Mouse (Mus musculus) heart, adult 11 months (tissue): ENCODE data around the gene Efcab5.
A peak's percentile ranks its signal among the peaks of the same experiment; 100 is the strongest.

Experiments used
- DNase-seq: peaks from one replicate; pipeline ENCODE4 v3.0.0; 2022

Gene Efcab5

DNA sequence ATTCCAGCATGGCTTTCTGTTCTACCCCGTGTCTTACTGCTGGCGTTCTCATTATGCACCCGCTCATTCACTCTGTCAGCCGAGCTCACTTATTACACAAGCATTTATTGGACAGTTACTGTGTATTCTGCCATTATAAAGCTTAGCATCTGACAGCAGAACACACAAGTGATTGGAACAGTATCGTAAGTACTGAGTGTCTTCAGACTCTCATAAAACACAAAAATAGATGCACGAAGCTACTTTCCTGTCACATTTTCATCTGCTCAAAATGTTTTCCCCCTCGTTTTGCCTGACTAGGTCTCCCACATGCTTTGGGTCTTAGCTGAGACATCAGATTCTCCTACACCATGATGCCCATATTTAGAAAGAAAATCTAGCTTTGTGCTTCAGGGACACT is 14.2 kb downstream of the Efcab5 start:
- DNase-seq: no peak

DNA sequence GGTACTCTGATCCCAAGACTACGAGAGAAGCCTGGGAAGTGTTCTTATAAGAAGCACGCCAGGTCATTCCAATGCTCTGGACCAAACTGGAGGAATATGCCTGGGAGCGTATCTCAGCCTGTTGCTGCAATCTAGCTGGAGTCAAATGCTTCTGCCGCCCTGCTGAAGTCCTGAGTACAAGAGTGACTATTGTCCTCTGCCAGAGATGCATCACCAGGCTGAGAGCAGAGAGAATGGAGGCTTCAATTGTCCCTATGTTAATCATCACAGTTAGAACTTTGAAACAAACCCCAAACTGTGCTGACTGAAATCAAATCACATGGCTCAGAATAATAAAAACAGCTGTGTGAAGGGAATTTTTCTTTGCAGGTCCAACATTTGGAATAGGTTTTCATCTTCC is 15.0 kb downstream of the Efcab5 start:
- no peak for DNase-seq

DNA sequence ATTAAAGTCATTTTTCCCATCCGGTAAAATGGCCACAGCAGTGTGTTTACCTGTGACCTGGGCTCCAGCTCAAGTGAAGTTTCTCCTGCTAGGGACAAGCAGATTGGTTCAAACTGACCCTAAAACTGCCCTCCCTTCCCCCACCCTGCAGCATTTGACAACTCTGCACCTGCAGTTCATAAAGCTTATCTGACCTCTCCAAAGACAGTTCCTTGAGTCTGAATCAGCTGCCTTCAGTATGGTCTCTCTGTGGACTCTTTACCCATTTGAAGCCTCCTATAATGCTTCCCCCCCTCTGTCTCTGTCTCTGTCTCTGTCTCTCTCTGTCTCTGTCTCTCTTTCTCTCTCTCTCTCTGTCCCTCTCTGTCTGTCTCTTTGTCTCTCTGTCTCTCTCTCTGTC is 28.0 kb downstream of the Efcab5 start:
- no peak for DNase-seq

DNA sequence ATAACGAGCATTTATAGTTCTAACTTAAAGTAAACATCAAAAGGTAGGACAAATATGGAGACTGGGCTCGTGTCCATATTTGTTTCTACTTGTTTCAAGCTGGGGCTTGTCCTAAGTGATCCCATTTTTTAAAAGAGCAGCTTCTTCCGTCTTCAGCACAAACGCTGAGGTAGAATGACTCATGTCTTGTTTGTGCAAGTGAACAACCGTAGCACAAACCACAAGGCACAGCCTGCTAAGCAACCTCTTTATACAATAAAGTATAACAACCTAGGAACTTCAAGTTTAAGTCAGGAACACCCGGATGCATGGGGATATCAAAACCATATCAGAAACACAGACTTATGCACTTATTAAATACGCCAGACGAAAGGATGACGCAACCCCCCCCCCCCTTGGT is 28.4 kb downstream of the Efcab5 start:
- DNase-seq: no peak

DNA sequence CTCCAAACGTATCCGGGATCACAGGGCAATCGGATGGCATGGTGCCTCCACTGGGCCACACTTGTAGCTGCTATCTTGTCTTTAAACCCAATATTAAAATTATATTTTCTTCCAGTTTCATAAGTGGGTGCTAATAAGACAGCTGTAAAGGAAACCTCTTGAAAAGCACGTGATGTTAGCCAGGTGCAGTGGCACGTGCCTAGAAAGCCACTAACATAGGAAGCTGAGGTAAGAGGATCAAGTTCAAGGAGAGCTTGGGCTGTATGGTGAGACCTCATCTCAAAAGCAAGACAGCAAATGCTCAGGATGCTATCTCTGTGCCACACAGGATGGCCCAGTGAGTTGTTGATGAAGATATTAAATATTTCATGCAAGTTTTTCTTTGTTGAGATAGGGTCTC is 34.6 kb downstream of the Efcab5 start:
- DNase-seq: peak; percentile 33

DNA sequence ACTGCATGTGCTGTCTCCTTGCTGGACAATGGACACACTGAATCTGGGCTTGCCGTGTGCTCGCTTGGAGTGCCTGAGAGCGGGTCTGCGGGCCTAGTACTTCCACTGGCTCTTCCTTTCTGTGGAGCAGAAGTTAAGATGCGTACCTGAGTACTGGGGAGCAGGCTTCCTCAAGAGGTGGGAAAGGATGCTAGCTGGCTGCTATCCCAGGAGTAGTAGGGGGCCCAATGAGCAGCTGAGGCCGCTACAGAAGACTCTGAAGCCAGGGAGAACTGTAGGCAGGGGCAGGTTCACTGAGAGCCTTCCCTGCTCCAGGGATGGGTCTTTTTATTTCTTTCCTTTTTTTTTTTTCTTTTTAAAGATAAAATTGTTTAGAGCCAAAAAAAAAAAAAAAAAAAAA is 38.0 kb downstream of the Efcab5 start:
- peak; percentile 89 for DNase-seq

DNA sequence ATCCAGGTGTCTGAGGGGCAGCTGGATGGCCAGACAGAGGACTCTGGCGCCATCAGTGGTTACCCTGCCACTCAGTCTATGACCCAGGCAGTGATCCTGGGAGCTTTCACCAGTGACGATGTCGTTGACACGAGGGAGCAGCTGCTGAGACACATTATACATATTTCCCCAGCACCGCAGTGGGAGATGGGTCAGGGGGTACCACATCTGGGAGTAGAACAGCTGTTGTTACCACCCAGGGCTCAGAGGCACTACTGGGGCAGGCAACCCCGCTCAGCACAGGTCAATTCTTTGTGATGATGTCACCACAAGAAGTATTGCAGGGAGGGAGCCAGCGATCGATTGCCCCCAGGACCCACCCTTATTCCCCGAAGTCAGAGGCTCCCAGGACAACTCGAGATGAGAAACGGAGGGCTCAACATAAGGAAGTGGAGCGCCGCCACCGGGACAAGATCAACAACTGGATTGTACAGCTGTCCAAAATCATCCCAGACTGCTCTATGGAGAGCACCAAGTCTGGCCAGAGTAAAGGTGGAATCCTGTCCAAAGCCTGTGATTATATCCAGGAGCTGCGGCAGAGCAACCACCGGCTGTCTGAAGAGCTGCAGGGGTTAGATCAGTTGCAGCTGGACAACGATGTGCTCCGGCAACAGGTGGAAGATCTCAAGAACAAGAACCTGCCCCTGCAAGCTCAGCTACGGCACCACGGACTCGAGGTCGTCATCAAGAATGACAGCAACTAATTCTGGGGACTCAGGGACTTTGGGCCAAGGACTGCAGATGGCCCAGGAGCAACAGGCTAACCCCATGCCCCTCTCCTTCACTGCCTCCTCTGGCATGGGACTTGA is 38.8 kb downstream of the Efcab5 start:
- peak; percentile 91 for DNase-seq

DNA sequence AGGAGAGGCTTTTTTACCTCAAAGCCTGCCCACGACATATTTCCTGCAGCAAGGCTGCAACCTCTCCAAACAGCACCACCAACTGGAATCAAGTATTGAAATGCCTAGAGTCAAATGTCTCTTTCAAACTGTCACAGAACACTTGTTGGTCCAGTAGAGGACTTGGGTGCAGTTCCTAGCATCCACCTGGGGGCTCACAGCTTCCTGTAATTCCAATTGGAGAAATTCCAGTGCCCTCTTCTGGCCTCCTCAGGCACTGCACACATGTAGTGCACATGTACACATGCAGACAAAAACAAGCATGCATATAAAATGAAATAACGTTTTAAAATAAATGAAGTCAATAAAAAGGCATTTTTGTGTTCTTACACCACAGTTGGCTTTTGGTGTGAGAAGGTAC is 40.0 kb downstream of the Efcab5 start:
- peak; percentile 59 for DNase-seq

DNA sequence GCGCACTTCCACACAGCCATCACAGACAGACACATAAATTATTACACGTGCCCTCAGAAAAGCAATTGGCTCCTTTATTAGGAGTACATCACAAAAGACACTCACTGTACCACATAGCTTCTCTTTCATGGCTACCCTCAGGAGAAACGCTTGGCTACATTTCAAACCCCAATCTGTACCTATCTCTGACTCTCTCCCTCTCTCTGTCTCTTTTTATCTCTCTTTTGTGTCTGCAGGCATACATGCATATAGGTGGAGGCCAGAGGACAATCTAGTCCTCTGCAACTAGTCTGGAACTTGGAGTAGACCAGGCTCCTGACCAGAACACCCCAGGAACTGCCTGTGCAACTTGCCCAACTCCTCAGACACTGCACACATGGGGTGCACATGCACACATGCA is 41.0 kb downstream of the Efcab5 start:
- no peak for DNase-seq

DNA sequence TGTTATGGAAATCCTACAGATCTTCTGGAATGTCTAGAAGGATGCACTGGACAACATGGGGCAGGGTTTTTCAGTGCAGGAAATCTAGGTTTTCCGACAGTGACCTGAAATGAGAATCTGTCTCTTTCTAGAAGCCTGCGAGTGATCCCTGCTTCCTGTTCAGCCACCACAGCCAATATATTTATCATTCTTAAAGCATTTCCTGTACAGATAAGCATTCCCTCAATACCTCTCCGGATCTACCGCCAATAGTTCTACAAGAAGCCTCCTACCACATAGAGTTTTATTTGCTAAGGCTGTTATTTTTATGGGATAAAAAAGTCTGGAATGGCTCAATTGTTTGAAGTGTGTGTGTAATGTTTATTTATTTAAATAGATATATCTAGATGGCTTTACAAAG is 43.3 kb downstream of the Efcab5 start:
- no peak for DNase-seq

DNA sequence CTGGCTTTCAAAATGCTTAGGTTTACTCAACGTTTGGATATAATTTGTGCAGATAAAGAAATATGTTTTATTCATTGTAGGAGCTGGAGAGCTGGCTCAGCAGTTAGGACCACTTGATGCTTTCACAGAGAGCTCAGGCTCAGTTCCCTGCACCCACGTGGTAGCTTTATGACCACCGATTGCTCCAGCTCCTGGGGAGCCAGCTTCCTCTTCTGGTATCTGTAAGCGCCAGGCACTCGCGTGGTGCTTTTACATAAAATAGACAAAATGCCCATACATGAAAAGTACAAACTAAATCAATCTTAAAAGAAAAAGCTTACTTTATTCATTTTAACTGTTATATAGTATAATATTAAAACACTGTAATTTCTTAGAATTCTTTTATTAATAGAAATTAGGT is 46.8 kb downstream of the Efcab5 start:
- DNase-seq: peak; percentile 27

DNA sequence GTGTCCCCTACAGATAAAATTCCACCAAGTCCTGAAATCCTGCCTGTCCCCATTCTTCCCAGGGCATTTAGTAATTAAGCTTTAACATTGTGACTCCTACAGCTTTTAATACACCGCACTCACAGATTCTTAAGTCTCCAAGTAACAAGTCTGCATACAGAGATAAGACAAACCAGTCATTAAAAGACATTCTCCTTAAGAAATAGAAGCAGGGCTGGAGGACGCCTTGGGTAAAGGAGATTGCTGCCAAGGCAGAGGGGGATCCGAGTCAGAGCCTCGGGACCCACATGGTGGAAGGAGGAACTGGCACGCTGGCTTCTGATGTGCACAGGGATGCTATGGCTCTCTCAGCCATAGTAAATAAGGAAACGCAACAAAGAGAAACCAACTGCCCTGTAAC is 48.8 kb downstream of the Efcab5 start:
- DNase-seq: peak; percentile 34

DNA sequence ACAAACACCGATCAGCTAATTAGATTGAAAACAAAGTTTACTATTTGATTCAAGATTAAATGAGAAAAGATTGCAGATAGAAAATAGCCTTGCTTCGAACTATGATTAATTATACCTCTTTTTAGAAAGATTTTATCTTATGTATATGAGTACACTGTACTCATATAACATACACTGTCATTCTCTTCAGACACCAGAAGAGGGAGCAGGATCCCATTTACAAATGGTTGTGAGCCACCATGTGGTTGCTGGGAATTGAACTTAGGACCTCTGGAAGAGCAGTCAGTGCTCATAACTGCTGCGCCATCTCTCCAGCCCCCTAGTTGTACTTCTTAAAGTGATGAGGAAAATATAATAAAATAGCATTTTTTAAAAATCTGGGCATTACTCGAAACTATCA is 55.3 kb downstream of the Efcab5 start:
- no peak for DNase-seq

DNA sequence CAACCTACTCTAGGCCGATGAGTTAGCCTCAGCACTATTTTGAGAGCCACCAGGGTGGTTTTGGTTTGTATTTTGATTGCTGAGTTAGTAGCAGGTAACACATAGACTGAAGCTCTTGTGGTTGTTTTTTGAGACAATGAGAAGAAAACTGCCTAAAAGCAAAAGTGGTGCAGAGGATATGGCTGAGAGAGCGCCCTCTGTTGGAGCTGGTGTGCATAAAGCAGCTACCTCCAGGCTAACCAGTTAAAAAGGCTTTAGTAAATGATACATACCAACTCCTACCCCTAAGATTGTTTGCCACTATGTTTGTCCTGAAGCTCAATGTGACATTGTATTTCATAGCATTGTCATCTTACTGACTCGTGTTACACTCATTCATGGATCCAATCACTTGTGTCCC is 56.2 kb downstream of the Efcab5 start:
- DNase-seq: peak; percentile 42

DNA sequence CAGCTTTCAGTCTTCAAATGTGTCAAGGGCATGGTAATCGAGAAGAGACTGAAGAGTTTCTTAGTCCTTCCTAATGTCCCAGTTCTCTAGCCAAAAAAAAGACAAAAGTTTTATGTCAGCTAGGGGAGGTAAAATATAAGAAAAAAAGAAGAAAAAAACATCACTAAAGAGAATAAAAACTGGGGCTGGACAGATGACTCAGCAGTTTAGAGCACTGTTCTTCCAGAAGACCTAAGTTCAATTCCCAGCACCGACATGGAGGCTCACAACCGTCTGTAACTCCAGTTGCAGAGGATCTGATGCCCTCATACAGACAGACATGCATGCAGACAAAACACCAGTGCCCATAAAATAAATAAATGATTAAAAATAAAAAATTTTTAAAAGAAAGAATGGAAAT is 60.2 kb downstream of the Efcab5 start:
- peak; percentile 28 for DNase-seq

DNA sequence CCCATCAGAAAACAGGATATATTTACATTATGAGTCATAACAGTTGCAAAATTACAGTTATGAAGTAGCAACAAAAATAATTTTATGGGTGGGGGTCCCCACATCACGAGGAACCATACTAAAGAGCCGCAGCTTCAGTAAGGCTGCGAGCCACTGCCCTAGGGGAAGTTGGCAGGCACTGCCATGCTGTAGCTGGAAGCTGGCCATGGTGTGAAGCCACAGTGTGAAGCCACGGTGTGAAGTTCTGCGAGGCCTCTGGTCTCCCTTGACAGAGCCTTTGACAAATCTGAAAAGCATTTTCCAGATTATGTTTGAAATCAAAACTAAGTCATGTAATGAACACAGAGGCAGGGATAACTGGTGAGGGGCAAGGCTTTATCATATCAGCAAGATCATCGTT is 77.6 kb downstream of the Efcab5 start:
- DNase-seq: peak; percentile 56

DNA sequence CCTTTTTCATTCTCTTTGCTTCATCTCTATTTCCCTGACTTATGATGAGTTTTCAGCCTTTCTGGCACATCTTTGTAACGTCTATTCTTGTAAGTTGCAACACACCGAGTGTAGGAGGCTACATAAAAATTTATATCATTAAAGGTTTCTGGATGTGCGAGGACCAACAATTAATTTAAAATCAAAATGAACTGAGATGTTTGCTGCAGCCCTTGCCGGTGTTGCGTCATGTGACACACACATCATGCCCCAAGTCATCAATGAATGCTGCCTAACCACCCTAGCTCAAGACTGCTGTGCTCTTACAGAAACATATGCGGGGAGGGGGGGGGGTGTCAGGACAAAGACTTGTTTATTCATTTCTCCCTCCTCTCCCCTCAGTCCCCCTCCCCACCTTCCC is 80.3 kb downstream of the Efcab5 start:
- peak; percentile 52 for DNase-seq

DNA sequence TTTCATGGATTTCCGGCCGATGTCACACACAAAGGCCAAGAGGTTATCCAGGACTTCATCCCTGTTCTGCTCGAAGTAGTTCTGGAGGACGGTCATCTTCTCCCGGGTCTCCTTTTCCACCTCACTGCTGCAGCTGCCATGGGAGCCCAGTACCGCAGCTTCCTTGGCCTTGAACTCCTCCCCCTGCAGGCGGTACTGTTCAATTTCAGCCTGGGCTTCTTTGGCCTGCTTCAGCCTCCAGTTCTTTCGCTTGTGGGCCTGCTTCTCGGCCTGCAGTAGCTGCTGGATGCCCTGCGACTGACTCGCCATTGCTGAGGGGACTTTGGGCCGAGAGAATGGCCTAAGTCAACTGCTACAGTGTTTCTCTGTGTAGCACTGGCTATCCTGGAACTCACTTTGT is 80.9 kb downstream of the Efcab5 start:
- DNase-seq: peak; percentile 69

DNA sequence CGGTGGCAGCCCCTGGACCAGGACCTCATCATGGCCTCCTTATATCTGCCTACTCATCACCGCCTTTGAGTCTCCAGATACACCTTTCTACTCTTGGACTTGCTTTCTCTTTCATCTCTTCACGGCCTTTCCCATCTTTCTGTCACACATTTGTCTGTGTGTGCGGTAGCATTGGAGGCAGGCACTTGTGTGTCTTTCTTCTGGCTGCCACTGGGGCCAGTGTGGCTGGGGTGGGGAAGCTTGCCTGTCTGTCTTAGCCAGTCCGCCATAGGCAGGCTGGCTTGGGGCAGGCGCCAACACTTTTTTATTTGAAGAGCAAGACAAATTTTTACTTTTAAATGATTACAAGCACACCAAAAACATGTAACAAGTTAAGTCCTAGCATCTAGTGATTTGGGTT is 81.8 kb downstream of the Efcab5 start:
- DNase-seq: no peak

DNA sequence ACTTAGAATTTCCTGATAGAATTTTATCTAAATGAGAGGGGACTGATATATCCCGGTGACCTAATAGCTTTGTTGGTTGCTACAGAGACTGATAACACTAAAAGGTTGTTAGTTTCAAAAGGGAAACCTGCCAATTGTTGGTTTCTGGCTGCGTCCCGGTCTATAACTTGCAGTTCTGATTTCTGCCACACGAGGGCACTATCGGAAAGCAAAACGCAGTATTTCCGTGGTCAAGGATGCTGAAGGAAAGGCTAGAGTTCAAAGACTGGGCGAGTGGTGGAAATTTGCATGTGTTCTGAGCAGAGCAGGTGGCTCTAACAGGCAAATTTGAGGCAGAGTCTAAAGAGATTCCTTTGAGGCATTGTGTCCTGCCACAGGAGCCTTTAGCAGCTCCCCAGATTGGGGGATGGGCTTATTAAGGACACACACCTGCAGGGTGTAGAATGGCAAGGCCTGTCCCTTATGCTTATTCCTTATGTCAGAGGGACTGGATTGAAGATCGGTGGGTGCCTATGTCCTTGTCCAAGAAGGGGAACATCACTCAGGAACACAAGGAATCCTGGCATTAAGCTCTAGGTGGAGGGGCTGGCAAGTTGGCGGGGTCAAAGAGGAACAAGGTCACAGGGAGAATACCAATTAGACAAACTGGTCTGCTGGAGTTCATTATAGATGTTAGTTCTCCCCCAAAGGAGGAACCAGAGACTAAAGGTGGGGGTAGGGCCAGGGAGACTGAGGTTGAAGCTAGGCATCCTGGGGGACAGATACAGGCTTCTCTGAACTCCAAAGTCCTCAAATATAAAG is 88.4 kb downstream of the Efcab5 start:
- peak; percentile 96 for DNase-seq

DNA sequence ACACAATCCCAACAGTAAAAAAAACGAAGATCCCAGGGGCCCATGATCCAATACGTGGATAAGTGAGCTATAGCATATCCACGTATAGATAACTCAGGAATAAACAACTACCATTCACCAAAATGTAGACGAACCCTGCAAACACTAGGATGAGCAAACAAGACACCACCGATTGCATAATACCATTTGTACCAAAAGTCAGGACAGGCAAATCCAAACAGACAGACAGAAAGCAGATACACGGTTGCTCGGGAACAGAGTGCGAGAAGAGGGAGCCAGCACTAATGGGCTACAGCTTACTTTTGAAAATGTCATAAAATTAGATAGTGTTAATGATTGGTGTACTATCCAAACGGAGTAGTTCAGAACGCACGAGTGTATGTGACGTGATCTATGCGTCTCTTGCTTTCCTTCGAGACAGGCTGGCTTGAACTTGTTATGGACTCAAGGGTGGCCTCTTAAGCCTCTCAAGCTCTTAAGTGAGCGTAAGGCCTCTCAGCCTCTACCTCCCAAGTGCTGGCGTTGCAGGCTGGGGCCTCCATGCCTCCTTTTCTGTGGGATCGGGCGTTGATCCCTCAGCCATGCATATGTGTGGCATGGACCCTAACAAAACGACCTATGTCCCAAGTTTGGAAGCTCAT is 90.3 kb downstream of the Efcab5 start:
- peak; percentile 69 for DNase-seq

DNA sequence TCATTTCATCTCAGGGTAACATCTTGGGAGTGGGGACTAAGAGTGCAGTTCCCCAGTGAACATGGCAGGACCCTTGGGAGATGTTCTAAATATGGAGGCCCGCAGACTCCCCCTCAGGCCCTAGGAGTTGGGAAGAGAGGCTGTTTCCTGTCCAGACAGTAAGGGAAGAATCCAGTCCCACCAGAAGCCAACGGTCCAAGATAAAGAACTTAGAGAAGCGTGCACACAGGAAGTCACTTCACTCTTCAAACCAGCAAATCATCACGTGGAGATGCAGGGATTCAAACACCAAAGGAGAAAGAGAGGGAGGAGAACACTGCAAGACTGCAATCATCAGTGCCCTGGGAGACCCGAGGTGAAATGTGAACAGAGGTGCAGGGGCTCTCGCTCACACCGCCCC is 91.8 kb downstream of the Efcab5 start:
- DNase-seq: peak; percentile 95

DNA sequence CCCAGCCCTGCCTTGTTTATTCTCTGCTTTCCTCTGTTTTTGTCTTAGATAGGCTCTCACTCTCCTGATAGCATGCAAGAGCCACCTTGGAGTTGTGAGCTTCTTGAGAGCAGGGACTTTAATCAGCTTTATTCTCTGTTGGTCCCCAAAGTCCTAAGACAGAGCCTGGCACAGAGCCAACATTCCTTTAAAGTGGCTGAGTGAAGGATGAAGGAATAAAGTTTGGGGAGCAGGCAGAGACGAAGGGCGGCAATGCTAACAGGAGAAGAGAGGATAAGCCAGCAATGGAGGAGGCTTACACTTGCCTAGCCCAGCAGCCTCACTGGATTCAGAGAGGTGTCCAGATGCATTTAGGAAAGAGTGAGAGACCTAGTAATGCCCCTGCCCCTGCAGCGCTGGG is 92.2 kb downstream of the Efcab5 start:
- peak; percentile 90 for DNase-seq

DNA sequence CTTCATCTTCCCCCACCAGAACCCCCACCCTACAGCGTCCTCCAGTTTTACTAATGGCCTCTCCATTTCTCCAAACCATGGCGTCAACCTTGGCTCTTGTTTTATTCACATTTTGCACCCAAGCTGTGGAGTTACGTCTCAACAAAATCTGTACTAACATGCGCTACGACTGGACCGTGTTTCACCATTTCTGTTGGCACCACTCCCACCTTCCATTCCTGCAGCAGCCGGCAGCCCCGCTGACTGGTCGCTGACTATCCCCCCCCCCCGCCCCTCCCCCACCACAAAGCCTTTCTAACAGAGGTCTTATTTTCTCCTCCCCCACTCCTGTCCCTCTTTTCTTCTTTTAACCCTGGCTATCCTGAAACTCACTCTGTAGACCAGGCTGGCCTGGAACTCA is 93.6 kb downstream of the Efcab5 start:
- DNase-seq: peak; percentile 80
